Mouse (Mus musculus): ENCODE data around the gene Anapc15.

Anapc15 gene

DNA sequence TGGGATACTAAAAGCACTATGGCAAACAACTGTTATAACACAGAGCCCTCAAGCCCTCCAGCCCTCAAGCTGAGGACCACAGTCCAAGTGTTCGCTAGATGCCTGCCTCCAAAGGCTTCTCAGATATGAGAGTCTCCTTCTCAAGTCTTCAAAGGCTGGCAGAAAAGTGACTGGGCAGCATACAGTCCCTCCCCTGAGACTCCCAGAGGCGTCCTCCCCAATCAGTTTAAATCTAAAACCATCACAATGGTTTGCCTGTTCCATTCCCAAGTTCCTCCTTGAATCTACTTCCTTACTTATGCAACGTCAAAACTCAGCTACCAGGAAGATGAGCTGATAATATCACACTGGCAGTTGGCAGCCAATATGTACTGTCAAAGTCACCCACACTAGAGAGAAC is at the start of gene Anapc15:
TSS of gene Anapc15 (plus strand) at position 301 of the 400 bp plus-strand sequence.
- DNase-seq (ENCODE audit: low spot score in 2 of 2): no peak

DNA sequence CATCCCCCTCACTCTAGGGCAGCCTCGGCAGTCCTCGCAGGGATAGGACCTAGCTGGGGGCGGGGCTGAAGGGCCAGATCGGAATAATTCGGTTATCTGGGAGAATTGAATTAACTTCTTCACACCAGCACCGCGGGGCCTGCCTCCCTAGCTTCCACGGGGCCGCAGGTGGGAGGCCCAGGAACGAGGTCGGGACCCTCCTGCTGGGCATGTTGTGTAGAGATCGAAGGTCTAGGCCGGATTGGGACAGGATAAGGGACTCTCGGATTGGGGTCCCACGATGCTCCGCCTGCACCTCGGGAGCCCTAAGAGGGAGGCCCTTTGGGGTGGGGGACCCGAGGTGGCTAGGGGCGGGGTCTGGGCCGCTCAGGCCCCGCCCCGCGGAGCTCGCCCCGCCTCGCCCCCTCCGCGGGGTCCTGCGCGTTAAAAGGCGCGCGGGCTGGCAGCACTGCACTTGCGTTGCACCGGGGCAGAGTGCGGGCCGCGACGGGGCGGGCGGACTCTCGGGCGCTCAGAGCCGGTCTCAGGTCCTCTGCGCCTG is 45.6 kb upstream of the Anapc15 start, which contains the start of gene Phox2a:
TSS of gene Phox2a (plus strand) at position 453 of the 541 bp plus-strand sequence.
- DNase-seq (ENCODE audit: low spot score in 2 of 2): no peak

DNA sequence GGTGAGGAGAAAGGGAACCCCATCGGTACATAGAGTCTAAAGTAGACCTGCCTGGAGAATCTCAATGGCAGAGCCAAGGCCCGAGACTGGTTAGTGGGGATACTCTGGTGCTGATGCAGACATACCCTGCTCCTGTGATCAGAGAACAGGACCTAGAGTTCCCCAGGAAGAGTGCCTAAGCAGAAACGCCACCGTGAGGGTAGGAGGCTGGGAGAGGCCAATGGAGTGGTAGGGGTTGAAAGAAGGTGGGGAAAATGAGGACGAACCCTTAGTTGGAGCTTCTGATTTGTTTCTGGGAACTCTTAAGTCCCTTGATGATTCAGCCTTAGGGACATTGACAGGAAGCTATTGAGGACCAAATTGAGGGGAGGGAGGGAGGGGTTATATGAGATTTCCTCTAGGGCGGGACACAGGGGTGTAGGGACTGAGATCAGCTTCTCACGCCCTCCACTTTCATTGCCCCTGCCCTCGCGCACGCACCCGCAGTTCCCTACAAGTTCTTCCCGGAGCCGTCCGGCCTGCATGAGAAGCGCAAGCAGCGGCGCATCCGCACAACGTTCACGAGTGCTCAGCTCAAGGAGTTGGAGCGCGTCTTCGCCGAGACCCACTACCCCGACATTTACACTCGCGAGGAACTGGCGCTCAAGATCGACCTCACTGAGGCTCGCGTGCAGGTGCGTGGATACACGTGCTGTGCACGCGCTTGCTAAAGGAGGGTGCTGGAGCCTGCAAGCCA is 43.1 kb upstream of the Anapc15 start:
- DNase-seq (ENCODE audit: low spot score in 2 of 2): no peak

DNA sequence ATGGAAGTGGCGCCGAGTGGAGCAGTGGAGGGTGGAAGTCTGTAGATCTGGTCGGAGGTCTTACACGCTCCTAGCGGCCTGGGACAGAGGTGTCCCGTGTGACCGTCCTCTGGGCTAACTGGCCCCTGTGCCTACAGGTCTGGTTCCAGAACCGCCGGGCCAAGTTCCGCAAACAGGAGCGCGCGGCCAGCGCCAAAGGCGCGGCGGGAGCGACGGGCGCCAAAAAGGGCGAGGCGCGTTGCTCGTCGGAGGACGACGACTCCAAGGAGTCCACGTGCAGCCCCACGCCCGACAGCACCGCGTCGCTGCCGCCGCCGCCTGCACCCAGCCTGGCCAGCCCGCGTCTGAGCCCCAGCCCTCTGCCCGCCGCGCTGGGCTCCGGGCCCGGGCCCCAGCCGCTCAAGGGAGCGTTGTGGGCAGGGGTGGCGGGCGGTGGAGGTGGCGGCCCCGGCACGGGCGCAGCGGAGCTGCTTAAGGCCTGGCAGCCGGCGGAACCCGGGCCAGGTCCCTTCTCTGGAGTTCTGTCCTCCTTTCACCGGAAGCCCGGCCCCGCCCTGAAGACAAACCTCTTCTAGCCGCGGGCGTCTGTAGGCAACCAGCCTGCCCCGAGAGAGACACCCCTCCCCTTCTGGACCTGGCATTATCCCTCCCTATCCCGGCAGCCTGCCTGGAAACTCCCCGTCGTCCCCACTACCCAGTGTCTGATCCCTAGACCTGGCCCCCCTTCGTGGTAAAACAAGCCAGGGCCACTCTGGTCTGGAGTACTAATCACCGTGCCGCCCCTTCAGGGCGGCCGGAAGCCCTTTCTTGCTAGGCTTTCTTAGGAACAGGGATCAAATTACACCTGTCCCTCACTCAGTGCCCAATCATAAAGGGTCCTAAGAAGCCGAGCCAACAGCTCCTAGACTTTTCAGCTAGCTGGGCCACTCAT is 41.7 kb upstream of the Anapc15 start:
- peak in 1 of 2 experiments; percentile 13 for DNase-seq (ENCODE audit: low spot score in 2 of 2)

DNA sequence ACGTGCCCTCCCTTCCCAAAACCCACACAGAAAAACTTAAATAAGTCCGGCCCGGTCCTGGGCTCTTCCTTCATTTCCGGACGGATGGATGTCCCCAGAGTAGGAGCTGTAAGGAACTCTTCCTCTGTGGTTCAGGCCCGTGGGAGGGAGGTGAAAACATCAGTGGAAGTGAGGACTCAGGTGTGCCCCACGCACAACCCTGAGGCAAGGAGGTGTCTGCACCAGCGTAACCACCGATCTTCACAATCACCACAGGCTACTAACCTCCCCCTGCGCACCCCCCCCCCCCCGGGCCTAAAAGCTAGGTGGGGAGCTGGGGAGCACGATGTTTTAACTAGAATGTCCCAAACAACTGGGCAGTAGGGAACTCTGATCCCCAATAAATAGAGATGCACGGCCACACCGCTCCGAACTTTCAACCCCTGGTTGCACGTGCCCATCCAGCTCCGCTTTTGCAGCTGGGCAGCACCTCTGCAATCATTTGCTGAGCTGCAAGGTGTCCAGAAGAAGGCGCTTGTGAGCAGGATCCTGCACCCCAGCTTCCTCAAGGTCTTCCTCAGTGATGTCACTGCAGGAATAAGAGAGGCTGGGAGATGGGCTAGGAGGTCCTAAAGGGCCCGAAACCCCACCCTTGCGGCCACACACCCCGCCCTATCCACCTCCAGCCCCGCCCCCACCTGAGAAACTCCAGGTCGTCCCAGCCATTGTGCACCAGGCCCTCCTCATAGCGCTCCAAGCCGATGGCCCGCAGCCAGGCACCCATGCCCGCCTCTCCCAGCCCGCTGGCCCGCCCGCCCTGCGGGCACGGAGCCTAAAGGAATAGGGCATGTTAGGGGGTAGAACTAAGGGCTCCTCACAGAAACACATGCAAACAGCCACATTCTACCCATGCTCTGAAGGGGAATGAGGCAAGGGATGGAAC is 40.4 kb upstream of the Anapc15 start:
- DNase-seq (ENCODE audit: low spot score in 2 of 2): no peak

DNA sequence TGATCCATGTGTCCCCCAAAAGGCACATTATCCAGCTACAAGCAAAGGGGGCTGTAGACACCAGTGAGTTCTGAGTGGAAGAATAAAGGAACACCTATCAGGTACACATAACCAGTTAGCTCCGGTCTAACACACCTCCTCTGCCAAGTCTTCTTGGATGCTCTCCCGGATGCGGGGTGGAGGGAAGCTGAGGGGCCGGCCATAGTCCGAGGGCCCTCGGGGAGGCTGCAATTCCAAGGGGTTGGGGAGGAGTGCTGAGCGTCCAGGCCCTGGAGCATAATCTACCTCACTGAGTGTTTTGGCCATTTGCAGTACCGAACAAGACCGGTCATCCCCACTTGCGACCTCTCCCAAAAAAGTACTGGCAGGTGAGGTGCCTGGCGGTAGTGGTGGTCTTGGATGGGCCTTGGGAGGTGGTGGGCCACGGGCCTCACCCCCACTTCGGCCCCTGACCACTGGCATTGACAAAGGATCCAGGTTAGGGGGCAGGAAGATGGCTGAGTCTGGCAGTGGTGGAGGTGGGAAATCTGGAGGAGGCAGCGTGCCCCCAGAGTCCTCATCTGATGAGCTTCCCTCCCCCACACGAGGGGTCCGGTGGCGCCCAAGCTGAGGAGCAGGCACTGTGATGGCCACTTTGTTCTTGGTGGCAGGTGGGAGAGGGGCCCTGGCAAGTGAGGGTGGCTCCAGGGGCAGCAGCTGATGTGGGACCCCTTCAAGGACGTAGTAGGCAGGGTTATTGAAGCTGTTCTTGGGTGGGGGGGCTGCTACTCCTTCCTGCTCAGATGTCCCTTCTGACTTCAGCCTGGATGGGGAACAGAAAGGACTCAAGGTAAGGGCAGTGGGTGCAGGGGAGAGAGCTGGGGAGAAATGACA is 39.5 kb upstream of the Anapc15 start:
- DNase-seq (ENCODE audit: low spot score in 2 of 2): no peak

DNA sequence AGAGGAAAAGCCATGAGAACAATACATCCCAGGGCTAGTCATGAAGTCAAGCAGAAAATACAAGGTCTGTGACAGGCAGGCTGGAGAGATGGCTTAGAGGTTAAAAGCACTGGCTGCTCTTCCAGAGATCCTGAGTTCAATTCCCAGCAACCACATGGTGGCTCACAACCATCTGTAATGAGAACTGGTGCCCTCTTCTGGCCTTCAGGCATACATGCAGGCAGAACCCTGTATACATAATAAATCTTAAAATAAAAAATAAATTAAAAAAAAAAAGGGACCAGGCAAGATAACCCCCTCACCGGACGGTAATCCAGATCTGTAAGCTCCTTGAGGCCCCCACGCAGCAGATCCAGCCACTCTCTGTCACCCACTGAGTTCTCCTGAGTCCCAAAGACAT is 33.1 kb upstream of the Anapc15 start:
- DNase-seq (ENCODE audit: low spot score in 2 of 2): no peak

DNA sequence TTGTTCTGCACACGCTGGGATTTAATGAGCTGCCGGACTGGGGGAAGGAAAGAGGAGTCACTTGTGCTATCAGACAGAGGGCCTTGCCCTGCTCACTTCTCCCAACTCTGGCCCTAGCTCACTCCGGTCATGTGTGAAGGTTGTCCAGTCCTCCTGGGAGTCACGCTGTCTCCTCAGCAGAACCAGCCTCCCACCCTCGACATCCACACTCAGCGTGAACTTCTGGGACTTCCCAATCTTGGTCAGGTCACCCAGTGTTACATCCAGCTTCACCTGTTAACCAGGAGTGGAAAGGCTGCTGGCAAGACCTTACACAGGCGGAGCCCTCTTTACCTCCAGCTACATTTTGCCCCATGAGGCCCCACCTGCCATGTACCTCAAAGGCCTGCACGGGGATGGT is 32.1 kb upstream of the Anapc15 start:
- DNase-seq (ENCODE audit: low spot score in 2 of 2): no peak

DNA sequence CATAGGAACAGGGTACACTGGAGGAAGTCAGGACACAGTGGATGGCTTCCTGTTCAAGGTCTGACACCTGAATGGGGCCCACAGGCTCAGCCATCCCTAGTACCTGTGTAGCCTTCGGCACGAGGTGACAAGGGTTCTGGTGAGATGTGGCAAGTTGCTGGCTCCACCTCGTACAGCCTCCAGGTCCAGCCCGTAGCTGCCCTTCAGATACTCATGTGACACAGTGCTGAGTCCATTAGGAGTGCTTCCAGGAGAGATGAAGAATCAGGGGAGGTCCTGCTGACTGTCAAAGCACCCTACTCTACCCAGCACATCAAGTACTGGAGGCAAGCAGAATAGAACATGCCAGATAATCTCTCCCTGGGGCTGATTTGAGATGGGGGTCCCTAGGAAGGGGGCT is 31.1 kb upstream of the Anapc15 start:
- no peak for DNase-seq (ENCODE audit: low spot score in 2 of 2)

DNA sequence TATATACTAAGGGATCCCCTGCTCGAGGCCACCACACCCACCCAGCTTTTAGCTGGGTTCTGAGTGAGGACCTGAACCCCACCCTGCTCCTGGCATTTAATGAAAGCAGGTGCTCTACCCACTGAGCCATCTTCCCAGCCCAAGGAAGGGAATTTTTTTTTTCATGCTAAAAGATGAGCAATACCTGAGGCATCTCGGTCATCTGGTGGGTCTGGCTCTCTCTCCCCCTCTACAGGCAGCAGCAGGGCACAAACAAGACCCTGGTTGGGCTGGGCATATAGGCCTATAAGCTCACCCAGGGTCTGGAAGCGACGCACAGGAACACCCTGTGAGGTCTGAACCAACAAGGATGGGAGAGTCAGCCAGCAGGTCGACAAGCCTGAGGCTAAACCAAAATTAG is 30.2 kb upstream of the Anapc15 start:
- no peak for DNase-seq (ENCODE audit: low spot score in 2 of 2)

DNA sequence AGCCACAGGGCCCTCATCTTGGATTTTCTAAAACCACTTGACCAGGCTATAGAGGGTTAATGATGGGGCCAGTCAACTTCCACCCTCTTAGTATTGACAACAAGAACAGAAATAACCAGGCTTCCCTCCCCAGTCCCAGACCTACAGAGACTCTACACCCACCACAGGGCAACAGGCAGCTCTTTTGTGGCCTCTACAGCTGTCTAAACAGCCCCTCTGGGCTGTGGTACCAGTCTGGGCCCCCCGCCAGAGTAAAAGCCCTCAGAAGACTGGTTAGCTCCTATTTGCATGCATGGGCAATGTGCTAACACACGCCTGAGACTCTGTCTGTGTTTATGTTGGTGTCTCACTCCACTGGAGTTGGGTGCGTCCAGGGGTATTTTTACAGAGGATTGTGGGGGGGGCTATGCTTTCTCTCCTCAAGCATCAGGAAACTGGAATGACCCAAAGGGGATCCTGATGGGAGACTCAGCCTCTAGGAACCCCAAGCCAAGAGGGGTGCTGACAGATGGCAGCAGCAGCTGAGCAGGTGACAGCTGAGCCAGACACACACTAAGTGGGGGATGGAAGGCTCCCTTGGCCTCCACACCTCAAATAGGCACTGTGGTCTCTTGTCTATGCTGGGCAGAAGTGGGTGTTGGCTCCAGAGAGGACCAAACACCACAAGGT is 29.5 kb upstream of the Anapc15 start:
- DNase-seq (ENCODE audit: low spot score in 2 of 2): no peak

DNA sequence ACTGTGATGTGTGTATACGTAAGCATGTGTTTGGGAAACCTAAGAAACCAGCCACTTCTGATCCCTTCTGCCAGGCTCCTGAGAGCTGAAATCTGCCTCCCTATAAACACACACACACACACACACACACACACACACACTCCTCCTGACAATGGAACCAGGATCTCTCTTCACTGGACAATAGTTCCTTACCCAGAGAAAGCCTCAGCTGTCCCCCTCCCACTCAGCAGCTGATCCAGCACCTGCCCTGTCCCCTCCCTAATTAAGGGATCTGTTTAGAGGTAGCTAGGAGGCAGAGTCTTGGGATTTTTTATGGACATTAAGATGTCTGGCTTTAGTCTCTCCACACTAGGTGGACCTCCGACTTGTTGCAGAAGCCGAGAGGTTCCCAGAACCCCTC is 28.6 kb upstream of the Anapc15 start:
- no peak for DNase-seq (ENCODE audit: low spot score in 2 of 2)

DNA sequence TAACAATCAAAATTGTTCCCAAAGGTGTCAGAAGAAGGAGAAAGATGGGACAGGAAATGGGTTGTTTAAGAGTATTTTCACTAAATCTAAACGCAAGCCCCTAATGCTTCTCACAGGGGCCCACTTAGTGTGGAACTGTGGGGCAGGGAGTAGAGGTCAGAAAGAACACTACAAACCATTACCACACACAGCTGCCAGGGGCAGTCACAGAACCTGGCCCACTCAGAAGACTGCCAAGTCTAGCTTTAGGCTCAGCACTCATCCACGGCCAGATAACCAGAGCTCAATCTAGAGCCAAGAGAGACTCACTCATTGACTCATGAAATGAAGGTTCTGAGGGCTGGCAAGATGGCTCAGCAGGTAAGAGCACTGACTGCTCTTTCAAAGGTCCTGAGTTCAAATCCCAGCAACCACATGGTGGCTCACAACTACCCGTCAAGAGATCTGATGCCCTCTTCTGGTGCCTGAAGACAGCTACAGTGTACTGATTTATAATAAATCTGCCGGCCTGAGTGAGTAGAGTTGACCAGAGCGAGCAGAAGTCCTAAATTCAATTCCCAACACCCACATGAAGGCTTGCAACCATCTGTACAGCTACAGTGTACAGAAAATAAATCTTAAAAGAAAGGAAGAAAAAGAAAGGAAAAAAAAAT is 27.9 kb upstream of the Anapc15 start:
- no peak for DNase-seq (ENCODE audit: low spot score in 2 of 2)

DNA sequence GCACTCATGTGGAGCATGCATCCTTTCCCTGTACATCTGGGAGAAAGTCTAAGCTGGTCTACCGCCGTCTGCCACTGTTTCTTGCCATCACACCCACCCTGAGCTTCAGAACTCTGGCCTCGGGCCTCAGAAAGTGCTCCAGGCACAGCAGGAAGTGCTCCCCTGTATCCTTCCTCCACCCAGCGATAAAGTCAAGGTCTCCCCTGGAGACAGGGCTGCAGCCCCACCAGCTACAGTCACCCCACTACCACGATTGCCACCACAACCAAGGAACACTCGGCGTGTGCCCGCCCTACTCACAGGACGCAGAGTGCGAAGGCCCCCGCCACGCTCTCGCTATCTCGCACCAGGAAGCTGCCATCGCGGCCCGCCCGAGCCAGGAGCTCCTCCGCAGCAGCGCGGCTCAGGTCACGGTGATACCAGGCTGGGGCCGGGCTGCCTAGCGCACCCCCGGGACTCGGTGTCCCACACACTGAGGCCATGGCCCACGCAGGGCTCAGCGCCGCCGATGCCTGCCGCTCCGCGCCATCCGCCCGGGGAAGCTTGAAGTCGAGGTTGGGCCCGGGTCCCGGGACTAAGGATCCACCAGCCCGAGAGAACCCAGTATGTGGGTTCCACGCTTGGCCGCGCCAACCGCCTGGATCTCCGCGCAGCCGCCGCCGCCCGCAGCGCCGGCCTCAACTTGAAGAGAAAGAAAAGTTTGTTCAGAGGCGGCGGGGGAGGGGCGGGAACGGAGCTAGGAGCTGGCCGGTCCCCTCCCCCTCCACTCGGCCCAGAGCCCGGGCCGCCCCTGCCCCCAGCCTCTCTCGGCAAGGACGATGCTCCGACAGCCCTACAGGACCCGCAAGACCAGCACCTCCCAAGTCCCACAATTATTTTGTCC is 27.0 kb upstream of the Anapc15 start:
- DNase-seq (ENCODE audit: low spot score in 2 of 2): peak; percentile 38 to 45

DNA sequence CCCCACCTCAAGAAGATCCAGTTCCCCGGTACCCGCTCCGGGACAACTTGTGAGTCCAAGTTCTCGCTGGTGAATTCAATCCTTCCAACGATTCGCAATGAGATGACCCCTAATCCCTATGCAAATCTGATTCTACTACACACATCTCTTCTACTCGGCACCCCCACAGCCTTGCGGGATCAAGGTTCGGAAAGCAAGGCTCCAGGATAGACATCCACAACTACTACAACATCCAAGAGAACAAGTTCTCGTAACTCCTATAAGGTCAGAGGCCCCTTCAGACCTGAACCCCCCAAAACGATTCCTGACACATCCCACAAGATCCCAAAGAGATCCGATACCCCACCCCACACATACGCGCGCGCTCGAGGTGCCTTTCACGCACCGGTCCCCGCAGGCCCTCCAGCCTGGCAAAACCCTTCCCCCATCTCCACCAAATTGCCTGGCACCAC is 26.3 kb upstream of the Anapc15 start:
- DNase-seq (ENCODE audit: low spot score in 2 of 2): peak in 1 of 2 experiments; percentile 16

DNA sequence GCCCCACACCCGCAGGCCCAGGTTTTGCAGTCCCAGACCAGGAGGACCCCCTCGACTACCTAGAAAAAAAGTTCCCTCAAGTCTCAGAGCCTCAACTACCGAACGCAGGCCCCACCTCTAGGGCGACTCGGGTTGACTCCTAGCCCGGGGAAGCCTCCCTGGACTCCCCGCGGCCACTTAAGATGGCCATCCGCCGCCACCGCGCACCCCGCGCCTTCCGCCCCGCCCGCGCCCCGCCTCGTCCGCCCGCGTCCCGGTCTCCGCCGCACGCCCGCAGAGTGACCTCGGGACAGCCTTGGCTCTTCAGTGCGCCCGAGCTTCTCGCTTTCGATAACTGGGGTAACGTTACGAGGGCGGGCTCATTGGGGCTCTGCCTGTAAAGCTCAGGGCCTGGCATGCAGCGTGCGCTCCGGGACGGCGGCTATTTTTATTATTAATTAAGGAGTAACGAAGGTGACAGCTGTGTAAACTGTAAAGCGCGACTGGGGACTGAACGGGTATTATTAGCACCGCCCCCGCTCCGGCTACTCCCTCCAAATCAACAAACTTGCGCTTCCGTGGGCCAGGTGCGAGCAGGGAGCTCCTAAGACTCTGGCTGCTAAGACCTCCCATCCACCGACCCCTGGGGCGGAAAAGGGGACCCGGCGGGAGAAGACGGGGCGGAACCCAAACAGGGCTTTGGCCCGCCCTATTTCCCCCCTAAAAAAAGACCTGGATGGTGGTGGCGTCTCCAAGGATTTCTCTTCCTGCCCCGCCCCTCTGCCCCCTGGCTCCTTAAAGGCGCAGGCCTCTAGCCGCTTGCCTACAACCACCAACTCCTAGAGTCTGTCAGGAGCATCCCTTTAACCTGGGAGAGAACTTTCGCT is 25.7 kb upstream of the Anapc15 start, which contains the start of gene Inppl1:
TSS of gene Inppl1 (minus strand) at position 624 of the 866 bp plus-strand sequence.
- DNase-seq (ENCODE audit: low spot score in 2 of 2): peak; percentile 75 to 82

DNA sequence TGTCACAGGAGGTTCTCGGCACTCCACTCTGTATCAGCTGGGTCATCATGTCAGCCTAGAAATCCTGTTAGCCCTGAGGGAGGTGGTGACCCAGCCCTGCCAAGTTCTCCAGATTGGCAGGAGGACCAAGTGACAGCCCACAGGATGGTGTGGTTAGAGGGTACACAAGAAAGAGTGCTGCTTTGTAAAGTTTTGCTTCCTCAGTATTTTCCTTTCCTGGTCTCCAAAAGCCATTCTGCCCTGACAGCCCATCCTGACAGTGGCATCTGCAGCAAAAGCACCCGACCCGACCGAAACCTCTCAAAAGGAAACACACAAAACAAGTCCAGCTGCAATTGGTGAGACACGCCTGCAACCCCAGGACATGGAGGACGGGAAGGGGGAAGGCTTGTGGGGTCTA is 19.3 kb upstream of the Anapc15 start:
- DNase-seq (ENCODE audit: low spot score in 2 of 2): no peak

Measured in frontal cortex, postnatal 36 days (tissue).